Mouse (Mus musculus) ovary, postnatal 10 days (tissue): ENCODE measurements at regions not wholly inside any gene's neighbourhood (a gene's known extent, or its start where the extent isn't known, plus 50 kb on each side); places are given as distances from the start of the nearest gene placed in this dataset.

ENCODE experiments used
- DNase-seq: peaks from one replicate; pipeline ENCODE4 v3.0.0; 2022; ENCODE audit warnings: low spot score

DNA sequence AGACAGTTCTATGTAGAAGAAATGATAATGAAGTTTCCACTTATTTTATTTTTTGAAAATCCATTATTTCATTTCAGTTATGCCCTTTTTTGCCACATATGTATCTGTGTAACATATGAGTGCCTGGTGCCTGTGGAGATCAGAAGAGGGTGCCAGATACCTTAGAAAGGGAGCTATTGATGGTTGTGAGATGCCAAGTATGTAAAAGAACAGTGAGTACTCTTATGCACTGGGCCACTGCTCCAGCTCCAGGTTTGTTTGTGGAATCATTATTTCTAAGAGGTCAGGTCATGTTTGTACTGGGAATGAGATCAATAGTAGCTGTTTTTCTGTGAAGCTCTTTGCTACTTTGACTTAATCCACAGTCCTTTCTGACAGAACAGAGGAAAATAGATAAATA, 68.1 kb downstream of the Cenpw start:
- DNase-seq: no peak

DNA sequence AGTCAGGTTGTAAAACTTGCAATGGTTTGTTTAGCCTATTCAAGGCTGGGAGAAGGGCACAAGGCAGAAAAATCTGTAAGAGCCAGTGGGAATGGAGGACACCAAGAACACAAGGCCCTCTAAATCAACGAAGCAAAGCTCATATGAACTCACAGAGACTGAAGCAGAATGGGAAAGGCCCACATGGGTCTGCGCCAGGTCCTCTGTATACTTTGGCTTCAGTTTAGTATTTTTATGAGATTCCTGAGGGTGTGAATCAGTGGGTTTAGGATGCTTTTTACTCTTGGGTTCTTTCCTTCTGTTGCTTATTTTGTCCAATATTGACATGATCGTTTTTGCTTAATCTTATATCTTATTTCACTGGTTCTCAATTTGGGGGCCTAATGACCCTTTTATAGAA, 90.0 kb downstream of the Cenpw start:
- DNase-seq: no peak

- no peak for DNase-seq
These were observed 97.9 kb downstream of the Cenpw start for GRCm38 (mm10) chr10:30102443-30102842.

DNA sequence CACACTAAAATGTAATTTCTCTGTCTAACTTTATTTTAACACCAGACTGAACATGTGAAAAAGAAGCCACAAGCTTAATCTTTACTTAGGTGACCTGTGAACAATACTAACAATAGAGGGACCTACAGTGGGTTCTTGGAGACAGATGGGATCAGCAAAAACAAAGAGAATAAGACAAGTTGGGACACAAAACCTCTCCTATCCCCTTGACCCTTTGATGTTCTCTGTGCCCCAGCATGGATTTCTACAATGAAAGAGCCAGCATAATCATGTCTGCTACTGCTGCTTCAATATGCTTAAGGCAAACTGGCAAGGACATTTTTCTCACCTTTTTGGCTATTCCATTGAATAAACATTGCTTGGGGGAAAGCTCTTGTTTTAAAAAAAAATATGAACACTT, 105.8 kb downstream of the Cenpw start:
- DNase-seq: no peak

DNA sequence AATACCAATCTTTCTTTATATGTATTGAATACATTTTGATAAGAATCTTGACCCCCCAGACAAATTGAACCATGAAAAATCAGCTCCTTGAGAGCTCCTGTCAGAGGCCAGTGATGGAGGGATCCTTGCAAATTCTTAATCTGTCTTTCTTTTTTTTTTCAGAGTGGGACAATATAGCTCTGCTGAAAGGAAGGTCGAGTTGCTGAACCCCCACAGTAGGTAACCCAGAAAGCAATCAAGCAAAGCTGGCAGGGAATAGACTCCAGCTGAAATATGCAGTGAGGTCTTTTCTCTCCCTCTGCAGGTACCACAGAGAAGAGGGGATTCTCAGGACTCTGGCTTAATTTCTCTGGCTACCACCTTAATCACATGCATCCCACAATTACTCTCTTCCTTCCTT, 108.8 kb downstream of the Cenpw start:
- no peak for DNase-seq

GRCm38 (mm10) chr10:30089406-30089805, 111.0 kb downstream of the Cenpw start:
- no peak for DNase-seq

GRCm38 (mm10) chr10:30085059-30085458, 115.3 kb downstream of the Cenpw start:
- no peak for DNase-seq

DNA sequence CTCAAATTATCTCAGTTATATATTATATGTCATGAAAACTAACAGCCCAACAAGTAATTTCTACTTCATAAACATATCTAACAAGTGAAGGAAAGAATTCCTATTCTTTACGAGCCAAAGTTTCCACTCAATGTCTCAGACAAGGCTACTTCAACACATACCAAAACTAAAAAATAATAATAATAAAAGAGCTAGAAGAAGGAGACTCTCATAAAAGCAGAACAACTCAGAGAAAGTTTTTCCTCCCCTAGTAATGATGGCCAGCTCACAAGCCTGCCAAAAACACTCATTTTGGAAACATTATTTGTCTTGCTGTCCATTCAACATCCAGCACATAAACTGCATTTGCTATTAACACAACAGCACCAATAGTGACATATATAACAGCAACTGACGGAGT, 133.7 kb downstream of the Cenpw start:
- no peak for DNase-seq

GRCm38 (mm10) chr10:30030621-30031020, 169.7 kb downstream of the Cenpw start:
- no peak for DNase-seq

DNA sequence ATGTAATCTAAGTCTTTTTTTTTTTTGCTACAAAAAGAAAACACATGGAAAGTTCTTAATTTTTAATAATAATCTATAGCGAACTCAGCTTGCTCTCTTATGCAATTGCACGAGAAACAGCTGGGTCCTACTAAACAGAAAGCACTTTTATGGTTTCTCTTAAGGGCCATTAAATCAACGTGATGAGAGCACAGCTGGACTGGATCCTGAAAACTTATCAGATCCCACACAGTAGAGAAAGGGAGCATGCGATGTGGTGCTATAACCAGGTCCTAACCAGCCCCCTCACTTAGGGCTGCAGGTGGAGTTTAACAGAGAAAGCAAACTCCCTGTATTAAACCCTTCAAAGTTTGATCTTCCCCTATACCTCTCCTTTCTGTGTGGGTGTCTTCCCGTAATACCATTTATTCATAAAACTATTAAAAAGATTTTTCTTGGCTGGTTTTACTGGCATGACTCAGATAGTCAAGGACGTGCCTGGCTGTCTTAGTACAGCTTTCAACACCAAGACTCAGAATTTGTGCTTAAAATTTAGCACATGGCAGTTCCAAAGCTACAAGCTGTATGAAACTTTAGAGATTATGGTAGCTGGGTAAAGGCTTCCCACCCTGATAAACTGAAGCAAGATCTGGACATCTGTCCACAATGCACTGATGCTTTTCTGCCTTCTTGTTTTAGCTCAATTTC, 197.3 kb downstream of the Cenpw start:
- DNase-seq: peak; percentile 2

- DNase-seq: no peak
These were observed 199.5 kb downstream of the Cenpw start for GRCm38 (mm10) chr10:30000836-30001235.

- DNase-seq: no peak
These were observed 218.8 kb downstream of the Cenpw start for GRCm38 (mm10) chr10:29981539-29981938.
